Mouse (Mus musculus): ENCODE measurements around the gene Plcb4.

Gene Plcb4

DNA sequence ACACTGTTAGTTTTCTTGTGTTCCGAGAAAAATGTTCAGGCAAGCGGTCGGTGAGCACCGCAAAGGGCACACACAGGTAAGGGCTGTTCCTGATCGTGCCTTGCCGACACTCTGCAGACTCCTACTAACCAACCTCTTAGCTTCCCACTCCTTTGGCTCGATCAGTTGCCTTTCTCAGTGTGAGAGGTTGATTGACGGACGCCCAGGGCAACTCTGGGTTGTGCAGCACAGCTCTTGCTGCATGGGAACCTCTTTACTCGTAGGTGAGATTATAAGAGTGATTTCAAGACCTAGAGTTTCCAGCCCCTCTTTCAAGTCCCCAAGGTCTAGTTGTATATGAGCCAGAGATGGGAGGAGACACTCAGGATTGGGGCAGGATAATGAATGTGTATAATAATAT lies 230.0 kb downstream of the Plcb4 start:
- DNase-seq (ENCODE audit: low read depth, low spot score), result no peak

DNA sequence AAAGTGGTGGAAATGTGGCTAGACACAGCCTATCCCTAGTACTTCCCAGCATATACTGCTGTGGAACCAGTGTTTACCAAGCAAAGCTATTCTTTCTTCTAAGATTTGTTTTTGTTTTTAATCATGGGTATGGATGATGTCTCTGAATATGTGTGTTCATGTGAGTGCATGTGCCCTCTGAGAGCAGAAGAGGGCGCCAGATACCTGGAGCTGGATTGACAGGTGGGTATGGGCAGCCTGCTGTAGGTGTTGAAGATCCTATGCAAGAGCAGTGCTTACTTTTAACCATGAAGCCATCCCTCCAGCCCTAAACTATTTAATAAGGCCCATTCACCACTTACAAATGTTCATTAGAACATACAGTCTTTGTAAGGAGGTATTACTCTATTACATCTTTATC lies 231.3 kb downstream of the Plcb4 start:
- DNase-seq (ENCODE audit: low read depth, low spot score), result peak; percentile 55

DNA sequence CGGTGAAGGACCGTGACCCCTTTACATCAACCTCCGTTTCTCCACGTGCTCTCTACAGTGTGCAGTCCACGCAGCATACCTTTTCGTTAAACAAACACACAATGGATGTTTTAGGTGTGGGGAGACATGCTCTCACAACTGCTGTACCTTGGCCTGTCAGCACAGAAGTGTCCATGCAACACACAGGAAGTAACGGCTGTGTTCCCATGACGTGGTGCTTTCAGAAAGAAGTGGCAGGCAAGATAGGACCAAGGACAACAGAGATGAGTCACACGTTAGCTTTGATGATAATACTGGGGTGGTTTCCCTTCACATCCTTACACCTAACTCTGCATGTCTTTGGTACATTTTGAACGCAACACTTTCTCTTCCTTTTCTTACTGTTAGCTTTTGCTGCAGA lies 232.3 kb downstream of the Plcb4 start:
- DNase-seq (ENCODE audit: low read depth, low spot score), result peak; percentile 89

DNA sequence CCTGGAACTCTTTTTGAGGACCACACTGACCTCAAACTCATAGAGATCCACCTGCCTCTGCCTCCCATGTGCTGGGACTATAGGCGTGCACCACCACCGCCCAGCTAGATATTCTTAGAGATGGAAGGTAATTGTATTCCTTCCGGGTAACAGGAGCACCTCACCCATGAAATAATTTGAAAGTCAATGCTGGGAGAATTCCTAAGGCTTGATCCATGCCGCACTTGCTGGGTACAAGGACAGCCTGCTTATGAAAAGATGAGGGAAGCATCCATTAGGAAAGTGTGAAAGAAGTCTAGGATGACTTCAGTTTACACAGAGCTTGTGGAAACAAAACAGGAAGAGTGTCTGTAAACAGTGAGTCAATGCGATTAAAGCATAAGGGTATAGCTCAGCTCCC lies 232.9 kb downstream of the Plcb4 start:
- DNase-seq (ENCODE audit: low read depth, low spot score), result no peak

DNA sequence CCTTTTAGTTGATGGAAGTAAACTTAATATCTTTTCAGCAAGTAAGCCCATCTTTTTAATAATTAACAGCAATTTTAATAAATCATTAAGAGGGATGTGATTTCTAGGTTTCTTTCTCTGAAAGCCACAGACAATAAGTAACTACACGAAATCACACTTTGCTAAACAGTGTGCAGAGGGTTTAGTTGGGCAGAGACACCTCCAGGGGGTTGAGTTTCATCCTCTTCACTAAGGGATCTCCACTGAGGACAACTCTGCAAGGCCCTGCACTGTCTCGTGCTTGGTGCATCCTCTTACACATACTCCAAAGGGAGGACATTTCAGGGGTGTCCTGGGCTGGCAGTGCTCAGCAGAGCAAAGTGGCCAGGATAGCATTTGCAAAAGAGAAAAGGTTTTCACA lies 235.8 kb downstream of the Plcb4 start:
- no peak for DNase-seq (ENCODE audit: low read depth, low spot score)

DNA sequence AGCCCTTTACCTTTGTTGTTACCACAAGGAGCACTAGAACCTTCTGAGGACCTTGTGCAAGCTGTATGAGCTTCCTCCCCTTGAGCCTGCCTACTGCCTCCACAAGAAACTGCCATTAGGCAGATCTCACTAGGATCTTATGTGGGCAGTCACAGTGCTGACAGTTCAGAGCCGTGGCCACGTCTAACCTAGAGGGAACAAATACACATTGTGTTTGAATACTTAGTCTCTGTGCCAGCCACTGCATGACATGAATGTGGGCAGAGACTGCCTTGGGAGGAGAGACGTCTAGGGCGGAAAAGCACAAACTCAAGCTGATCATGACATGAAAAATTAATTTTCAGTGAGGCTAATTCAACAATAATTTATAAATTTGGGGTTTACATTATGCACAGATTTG lies 239.2 kb downstream of the Plcb4 start:
- no peak for DNase-seq (ENCODE audit: low read depth, low spot score)

DNA sequence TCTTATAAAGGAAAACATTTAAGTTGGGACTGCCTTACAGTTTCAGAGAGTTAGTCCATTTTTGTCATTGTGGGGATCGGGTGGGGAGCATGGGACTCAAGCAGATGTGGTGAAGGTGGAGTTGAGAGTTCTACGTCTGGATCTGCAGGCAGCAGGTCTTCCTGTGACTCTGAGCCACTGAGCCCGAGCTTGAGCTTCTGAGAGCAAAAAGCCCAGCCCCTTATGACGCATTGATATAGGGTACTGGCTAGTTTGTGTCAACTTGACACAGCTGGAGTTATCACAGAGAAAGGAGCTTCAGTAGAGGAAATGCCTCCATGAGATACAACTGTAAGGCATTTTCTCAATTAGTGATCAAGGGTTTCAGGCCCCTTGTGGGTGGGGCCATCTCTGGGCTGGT lies 241.1 kb downstream of the Plcb4 start:
- peak; percentile 21 for DNase-seq (ENCODE audit: low read depth, low spot score)

DNA sequence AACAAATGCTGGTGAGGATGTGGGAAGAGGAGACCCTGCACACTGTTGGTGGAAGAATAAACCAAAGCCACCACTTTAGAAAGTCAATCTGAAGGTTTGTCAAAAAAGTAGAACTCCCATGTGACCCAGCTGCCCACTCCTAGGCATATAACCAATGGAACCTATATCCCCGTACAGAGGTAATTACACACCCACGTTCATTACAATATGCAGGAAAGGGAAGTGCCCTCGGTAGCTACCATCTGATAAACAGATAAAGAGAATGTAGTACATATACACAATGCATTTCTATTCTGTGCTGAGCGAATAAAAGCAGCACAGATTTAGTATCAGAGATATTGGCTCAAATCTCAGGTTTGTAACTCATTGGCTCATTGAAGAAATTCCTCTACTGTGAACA lies 242.2 kb downstream of the Plcb4 start:
- DNase-seq (ENCODE audit: low read depth, low spot score), result peak; percentile 16

DNA sequence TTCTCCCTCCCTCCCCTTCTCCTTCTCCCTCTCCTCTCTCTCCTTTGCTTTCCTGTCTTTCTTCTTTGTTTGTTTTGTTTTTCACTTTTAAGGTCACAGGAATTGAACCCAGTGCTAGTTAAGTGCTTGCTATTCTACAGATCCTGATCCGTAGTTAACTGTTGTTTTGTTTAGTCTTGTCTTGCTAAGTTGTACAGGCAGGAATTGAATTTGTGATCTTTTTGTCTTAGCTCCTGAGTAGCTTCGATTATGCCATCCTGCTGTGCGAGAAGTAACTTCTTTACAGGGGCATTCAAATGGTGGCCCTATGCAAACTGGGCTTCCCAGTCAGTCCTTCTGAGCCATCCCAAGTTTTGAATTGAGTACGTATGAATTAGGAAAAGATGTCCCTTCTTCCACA lies 245.5 kb downstream of the Plcb4 start:
- DNase-seq (ENCODE audit: low read depth, low spot score), result no peak

DNA sequence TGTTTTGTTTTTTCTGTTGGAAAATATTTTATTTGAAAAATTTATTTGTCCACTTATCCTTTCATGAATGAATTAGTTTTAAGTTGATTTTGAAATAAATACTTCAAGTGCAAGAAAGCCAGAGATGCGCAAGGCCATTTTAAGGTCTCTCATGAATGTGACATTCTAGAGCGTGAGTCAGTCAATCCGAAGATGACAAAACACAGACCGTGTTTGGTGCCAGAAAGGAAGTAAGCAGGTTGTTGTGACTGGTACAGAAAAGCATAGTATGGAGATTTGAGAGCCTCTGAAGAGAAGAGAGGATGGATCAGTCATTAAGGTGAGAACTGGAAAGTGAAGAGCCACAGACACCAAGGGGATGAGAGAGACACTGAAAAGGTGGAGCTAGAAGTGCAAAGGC lies 246.0 kb downstream of the Plcb4 start:
- DNase-seq (ENCODE audit: low read depth, low spot score), result no peak

DNA sequence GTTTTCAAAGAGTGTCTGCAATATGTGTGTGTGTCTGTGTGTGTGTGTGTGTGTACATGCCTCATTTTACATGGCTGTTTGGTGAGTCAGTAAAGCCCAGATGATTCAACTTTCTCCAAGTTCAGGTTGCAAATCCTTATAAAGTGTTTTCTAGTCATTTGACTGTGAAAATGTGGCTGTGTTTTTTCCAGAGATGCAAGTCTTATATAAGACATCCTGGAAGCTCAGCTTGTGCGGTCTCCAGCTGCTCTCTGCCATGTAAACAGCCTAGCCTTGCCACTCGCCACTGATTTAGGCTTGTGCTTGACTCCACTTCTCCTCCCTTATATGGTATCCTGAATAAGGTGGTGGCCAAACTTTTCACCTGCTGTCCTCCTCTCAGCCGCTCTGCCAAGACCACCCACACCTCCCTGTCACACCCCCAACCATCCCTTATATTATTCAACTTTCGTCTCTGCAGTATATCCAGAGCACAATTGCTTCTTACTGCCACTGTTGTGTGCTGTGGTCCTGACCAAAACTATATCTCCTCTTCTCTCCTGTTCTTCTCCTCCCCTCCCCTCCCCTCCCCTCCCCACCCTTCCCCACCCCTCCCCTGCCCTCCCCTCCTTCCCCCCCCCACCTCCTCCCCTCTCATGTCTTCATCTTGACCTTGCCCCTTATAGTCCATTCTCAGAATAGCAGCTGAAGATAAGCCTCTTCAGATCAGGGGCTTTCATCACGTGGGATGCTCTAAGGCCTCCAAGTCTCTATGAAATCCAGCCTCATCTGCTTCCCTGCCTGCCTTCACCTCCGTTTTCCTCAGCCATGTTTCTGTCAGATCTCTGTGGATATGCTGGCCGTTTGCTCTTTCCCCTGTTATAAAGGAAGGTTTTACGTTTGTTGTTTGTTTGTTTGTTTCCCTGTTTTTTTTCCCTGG lies 255.8 kb downstream of the Plcb4 start:
- no peak for DNase-seq (ENCODE audit: low read depth, low spot score)

DNA sequence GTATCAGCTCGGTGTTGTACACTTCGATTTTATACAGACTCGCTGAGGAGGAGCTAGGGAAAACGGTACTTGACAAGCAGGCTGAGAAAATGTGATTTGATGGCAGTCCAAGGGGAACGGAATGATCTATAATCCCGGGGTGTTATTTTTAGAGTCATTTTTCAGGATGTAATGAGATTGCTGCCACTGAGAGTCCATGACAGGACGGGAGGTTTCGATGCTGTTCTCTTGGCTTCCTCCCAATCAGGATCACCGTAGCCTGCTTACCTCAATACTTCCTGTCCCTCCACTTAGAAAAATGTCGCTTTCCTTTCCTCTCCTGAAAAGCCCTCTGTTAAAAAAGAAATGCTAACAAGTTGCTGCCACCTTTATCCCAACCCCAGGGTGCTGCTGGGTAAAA lies 257.1 kb downstream of the Plcb4 start:
- DNase-seq (ENCODE audit: low read depth, low spot score), result no peak

DNA sequence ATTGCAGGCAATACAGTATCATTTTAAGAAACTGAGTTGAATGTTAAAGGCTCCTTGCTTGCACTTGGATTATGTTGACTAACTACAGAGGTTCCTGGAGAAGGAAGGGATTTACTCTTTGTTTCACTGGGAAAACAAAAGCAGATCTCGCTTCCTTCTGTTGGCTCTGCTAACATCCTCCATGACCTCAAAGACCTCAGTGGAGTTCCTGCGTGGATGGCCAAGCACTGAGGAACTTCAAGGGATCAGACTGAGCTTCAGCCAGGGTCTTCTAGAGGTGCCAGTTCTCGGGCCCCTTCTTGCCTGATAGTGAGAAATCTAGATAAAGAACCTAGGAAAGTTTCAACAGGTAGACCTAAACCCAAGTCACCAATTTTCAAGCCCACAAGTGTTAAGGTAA lies 258.2 kb downstream of the Plcb4 start:
- no peak for DNase-seq (ENCODE audit: low read depth, low spot score)

DNA sequence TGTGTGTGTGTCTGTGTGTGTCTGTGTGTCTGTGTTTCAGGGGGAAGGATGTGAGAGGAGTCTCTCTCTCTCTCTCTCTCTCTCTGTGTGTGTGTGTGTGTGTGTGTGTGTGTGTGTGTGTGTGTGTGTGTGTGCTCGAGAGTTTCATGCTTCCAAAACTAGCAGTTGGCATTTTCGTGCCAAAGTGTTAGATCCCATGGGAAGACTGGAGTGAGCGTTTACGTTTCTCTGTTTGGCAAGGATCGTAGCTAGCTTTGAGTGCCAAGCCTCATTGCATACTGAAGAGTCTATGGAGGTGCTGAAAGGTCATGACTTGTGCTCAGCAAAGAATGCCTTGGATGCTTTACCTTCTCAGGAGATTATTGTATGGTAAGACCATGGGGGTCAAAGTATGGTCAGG lies 259.3 kb downstream of the Plcb4 start:
- DNase-seq (ENCODE audit: low read depth, low spot score), result no peak

DNA sequence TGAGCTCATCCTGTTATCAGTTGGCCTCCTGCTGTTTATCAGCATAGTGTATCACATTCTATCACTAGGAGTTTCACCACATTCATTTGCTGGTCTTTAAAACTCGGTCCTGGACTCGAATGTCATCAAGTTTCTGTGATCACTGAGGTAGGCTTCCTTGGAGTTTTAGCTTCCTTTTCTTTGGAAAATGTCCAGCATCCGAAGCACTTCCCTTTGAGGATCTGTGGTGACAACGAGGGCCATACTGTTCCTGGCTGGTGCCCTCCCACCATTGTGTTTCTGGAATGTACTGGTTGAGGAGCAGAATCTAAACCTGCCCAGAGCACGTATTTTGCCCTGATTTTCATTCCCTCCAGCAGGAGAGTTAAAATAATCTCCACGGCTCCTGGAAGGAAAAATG lies 260.8 kb downstream of the Plcb4 start:
- no peak for DNase-seq (ENCODE audit: low read depth, low spot score)

DNA sequence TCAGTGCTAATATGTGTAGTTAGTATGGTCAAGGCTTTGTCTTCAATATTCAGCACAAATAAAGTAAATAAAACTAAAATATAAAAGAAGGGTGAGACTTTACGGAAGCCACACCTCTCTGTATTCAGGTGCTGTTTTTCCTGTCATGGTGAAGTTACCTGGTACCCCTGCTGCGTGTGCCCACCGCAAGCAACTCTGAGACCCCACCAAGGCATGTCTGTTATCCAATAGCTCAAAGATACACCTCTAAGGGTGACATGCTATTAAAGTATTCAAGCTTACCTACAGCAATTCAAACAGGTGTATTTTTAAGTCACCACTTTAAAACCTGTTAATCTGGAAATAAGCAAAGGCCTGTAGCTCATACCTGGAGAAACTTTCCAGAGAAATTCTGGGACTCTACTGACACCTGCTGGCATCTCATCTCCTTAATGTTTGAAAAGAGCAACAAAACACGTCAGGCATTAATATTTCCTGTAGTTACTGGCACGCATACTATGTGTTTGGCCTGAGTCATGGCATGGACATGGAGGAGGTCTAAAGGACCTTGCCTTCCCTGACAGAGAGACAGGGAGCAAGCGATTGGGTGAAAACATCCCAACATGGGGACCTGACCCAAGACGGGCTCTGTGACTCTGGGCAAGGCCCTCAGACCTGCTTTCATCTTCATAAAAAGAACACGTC lies 268.0 kb downstream of the Plcb4 start:
- peak; percentile 33 for DNase-seq (ENCODE audit: low read depth, low spot score)

DNA sequence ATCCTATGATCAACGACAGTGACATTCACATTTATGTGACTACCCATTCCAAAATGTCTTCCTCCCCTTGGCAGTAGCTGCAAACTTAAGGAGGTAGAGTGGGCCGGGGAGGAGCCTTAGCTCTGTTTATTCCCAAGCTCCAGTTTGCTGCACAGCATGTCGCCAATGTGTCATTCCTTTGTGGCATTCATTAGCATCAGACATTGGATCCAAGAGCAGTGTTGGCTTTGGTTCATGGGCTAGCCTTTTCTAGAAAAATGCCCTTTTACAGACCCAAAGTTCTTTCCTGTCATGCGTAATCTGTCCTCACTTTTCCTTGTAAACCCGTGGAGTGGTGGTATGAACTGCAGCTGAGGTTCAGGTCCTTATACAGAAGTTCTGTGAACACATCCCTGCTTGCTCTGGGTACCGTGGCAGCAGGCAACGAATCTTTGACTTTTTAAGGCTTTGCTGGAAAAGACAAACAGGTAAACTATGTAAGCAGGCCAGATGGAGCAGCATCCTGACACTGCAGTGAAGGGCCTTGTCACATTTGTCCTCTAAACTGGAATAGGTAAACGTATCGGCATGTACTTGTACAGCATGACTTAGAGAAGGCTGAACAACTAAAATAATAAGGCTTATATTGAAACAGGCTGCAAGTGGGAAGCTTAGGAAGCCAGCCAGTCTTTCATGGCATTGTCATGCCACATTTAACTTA lies 270.4 kb downstream of the Plcb4 start:
- no peak for DNase-seq (ENCODE audit: low read depth, low spot score)

DNA sequence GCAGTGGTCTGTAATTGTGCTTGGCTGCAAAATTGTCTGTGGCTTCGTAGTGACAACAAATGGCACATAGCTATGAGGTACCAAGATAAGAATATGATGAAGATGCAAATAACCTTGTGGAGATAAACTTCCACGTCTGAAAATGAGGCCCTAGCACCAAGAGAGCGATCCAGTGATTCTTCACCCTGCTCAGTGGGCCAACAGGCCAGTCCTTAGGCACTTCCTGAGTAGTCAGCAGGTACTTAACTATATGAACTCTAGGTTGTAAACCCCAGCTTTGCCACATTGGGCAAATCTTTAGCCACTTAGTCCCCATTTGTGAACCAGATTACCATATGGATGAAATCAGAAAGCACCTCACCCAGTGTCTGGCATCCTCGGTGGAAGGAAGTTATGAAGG lies 271.9 kb downstream of the Plcb4 start:
- DNase-seq (ENCODE audit: low read depth, low spot score), result no peak

DNA sequence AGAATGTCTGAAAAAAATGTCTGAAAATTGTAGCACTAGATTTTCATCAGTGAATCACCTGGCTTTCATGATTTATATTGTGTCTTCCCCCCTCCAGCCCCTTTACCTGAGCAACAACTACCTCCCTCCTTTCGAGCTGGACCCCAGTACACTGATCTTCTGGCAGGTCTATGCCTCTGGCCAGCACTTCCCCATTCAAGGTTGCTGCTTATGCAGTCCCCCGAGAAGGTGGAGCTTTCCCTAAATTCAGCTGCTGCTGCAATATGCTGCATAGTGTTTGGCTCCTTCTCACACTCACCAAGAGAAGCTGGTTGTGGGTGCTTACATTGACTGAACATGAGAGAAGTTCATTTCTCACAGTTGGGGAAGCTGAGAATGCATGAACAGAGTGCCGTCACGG lies 273.8 kb downstream of the Plcb4 start:
- no peak for DNase-seq (ENCODE audit: low read depth, low spot score)

DNA sequence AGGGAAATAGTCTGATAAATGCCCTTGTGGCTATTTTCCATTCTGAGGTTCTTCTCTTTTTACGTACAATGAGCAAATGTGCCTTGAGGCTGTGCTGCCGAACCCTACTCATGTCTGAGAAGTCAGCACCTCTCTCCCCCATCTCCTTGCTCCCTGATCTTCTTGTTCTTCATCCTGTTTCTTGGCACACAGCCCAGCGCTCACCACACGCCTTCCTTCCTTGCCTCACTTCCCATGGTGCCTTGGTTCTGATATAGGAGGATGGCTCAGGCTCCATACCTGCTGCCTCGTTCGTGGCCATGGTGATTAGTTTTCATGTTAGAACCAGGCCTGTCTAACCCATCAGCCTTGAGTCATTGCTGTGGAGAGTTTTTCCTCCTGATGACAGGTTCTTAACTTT lies 277.6 kb downstream of the Plcb4 start:
- no peak for DNase-seq (ENCODE audit: low read depth, low spot score)

DNA sequence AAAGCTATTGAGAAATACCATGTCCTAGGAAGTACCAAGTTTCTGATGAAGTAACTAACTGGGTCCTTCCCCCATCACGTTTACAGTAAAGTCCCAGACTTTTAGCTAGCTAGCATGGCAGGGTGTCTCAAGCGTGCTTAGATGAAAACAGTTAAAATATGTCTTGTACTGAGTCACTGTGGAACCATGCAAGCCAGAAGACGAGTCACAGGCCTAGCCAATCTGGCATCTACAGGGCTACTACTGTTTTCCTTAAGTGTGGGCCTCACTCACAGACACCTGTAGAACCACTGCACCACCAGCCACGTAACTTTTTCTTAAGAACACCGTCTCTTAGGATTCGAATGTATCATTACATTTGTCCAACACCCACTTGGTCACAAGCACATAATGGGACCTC lies 278.8 kb downstream of the Plcb4 start:
- no peak for DNase-seq (ENCODE audit: low read depth, low spot score)

DNA sequence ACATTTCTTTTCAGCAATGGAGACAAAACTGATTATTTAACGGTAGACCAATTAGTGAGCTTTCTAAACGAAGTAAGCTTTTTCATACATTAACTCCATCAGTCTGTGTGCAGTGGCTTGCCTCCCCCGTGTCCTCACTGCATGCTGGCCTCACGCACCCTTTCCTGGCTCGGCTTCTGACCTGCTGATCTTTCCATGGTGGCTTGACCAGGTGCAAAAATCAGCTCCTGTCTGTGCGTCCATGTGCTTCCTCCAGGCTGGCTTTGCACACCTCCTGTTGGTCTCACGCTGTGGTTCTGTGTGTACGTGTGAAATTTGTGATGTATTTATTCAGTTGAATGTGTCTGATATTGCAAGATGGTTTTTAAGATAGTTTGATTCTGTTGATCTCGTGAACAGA lies 281.1 kb downstream of the Plcb4 start:
- DNase-seq (ENCODE audit: low read depth, low spot score), result no peak

DNA sequence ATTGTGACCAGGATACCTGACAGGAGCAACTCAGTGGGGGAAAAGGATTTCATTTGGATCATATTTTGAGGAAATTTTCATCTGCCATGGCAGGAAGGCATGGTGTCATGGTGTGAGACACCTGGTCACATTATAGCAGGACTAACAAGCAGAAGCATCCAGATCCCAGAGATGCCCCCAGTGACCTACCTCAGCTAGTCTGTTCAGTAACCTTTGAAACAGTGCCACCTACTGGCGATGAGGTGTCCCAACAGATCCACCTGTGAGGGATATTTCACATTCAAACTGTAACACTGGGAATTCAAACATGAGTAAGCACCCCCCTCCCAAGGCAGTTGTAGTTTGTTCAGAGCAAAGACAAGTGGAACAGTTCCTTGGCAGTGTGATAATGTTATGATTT lies 289.0 kb downstream of the Plcb4 start:
- DNase-seq (ENCODE audit: low read depth, low spot score), result no peak

Measured in CD4-positive helper T cell, adult 2 months (primary cell).